Mouse (Mus musculus) macrophage (primary cell): Measurements from ENCODE around the gene Nme4. TPM values are rescaled to one million over a fixed set of nuclear protein-coding genes. Genes with fewer than 3 reads are reported as not detected.

ENCODE experiments used
- polyA plus RNA-seq: library from polyadenylated mRNA; stranded (reverse); fragments of 250-400 nt; gene quantifications from 3 replicates; pipeline ENCODE4 v1.2.4, GENCODE M21; 2018; ENCODE audit warnings: inconsistent platforms

The Nme4 gene
- polyA plus RNA-seq, 1 experiment from 2014 or later = 16.3 TPM

Other genes with a start within 250 kb of the Nme4 start
- 1.5 to 2.9 TPM (median 2.5 TPM) in 3 replicates for gene Wdr90, start 234.1 kb downstream of the Nme4 start, polyA plus RNA-seq
- 5.6 to 15.2 TPM (median 7.1 TPM) in 3 replicates for gene Mcrip2, start 226.8 kb downstream of the Nme4 start, polyA plus RNA-seq
- gene Mettl26, start 220.5 kb downstream of the Nme4 start, polyA plus RNA-seq = 3.3 to 5.5 TPM (median 5.2 TPM) in 3 replicates
- gene Wfikkn1, start 214.7 kb downstream of the Nme4 start, polyA plus RNA-seq = 0.13 to 0.32 TPM (median 0.20 TPM) in 3 replicates
- gene Rab40c, start 175.9 kb downstream of the Nme4 start, polyA plus RNA-seq = 13.7 to 21.8 TPM (median 16.8 TPM) in 3 replicates
- gene Pigq, start 150.7 kb downstream of the Nme4 start, polyA plus RNA-seq = 33.1 to 43.2 TPM (median 35.1 TPM) in 3 replicates
- gene Nhlrc4, start 150.6 kb downstream of the Nme4 start, polyA plus RNA-seq = not detected in 3 replicates
- gene A930017K11Rik, start 143.0 kb downstream of the Nme4 start, polyA plus RNA-seq = not detected in 3 replicates
- gene Capn15, start 109.8 kb downstream of the Nme4 start, polyA plus RNA-seq = 5.2 to 13.5 TPM (median 5.9 TPM) in 3 replicates
- gene Rab11fip3, start 26.0 kb downstream of the Nme4 start, polyA plus RNA-seq = 5.3 to 7.6 TPM (median 6.3 TPM) in 3 replicates
- gene Decr2, start 5.3 kb downstream of the Nme4 start, polyA plus RNA-seq = 19.8 to 24.2 TPM (median 23.4 TPM) in 3 replicates
- gene Tmem8, start 17.7 kb upstream of the Nme4 start, polyA plus RNA-seq = 35.3 to 45.1 TPM (median 37.7 TPM) in 3 replicates
- gene Mrpl28, start 27.9 kb upstream of the Nme4 start, polyA plus RNA-seq = 35.9 to 74.0 TPM (median 71.9 TPM) in 3 replicates
- 25.1 to 76.5 TPM (median 25.8 TPM) in 3 replicates for gene Axin1, start 43.1 kb upstream of the Nme4 start, polyA plus RNA-seq
- not detected in 3 replicates for gene Pdia2, start 103.5 kb upstream of the Nme4 start, polyA plus RNA-seq
- gene Rgs11, start 107.3 kb upstream of the Nme4 start, polyA plus RNA-seq = 0.07 to 1.2 TPM (median 0.88 TPM) in 3 replicates
- gene Arhgdig, start 112.2 kb upstream of the Nme4 start, polyA plus RNA-seq = not detected in 3 replicates
- 73.6 to 152 TPM (median 101 TPM) in 3 replicates for gene Fam234a, start 148.6 kb upstream of the Nme4 start, polyA plus RNA-seq
- gene Luc7l, start 157.3 kb upstream of the Nme4 start, polyA plus RNA-seq = 27.9 to 31.3 TPM (median 28.9 TPM) in 3 replicates